Mouse (Mus musculus): ENCODE measurements around the gene Myl4. TPM values are rescaled to one million over a fixed set of nuclear protein-coding genes. Genes with fewer than 3 reads are reported as not detected.

The Myl4 gene
- total RNA-seq, 1 experiment, result 9.1 TPM

GRCm38 (mm10) chr11:104628566-104628965 is 78.1 kb downstream of the Myl4 start:
- DNase-seq (ENCODE audit: low read depth, low spot score), result no peak
- Histone ChIP-seq H3K4me3 (ENCODE audit: insufficient read depth in 1 of 2, low read depth in 1 of 2, low read length in 2 of 2, poor library complexity in 1 of 2, severe bottlenecking in 1 of 2) (no peak overlapping the region), H3K9me3 (ENCODE audit: control insufficient read depth, insufficient read depth, low read depth, low read length) (no peaks in the 10 kb centered on the region), H3K36me3 (ENCODE audit: control insufficient read depth, insufficient read depth, low read length, poor library complexity, severe bottlenecking) (no peaks in the 10 kb centered on the region), H3K27ac (ENCODE audit: insufficient read depth, low read depth, low read length, poor library complexity, severe bottlenecking) (no peak overlapping the region), H3K4me1 (ENCODE audit: control insufficient read depth in 2 of 2, insufficient read depth in 2 of 2, low read length in 2 of 2, poor library complexity in 1 of 2) (peaks cover 1 to 14% of the 10 kb centered on the region in 2 experiments; a peak in 3 of 4 replicates), H3K9ac (ENCODE audit: insufficient read depth, low read depth, low read length, poor library complexity, severe bottlenecking) (no peak overlapping the region)
- TF ChIP-seq MAFK (IDR thresholded peaks at IDR 0.05; ENCODE audit: insufficient read depth, low read depth, low read length), result no peak
- no peak for TF ChIP-seq ZNF384 (IDR thresholded peaks at IDR 0.05; ENCODE audit: low read depth, low read length)
- TF ChIP-seq HCFC1 (IDR thresholded peaks at IDR 0.05; ENCODE audit: borderline replicate concordance, insufficient read depth, low read length), result no peak
- TF ChIP-seq ZC3H11A (IDR thresholded peaks at IDR 0.05; ENCODE audit: borderline replicate concordance, low read depth, low read length), result no peak
- no peak for TF ChIP-seq CHD2 (IDR thresholded peaks at IDR 0.05; ENCODE audit: low read depth, low read length)
- in situ Hi-C loops (cut with MboI; ENCODE audit: low sequenced_read_pairs in 2 of 2, unreplicated experiment in 2 of 2), result no loop called here

- no peak overlapping the region for H3K27ac ChIP-seq (ENCODE audit: insufficient read depth, low read depth, low read length, poor library complexity, severe bottlenecking)
- peaks cover 0 to 5% of the 10 kb centered on the region in 2 experiments; a peak in 3 of 4 replicates for H3K4me1 ChIP-seq (ENCODE audit: control insufficient read depth in 2 of 2, insufficient read depth in 2 of 2, low read length in 2 of 2, poor library complexity in 1 of 2)
- no peak overlapping the region for H3K4me3 ChIP-seq (ENCODE audit: insufficient read depth in 1 of 2, low read depth in 1 of 2, low read length in 2 of 2, poor library complexity in 1 of 2, severe bottlenecking in 1 of 2)
- TF ChIP-seq MAFK (IDR thresholded peaks at IDR 0.05; ENCODE audit: insufficient read depth, low read depth, low read length) (no peak), CHD2 (IDR thresholded peaks at IDR 0.05; ENCODE audit: low read depth, low read length) (no peak), HCFC1 (IDR thresholded peaks at IDR 0.05; ENCODE audit: borderline replicate concordance, insufficient read depth, low read length) (no peak), ZC3H11A (IDR thresholded peaks at IDR 0.05; ENCODE audit: borderline replicate concordance, low read depth, low read length) (no peak), ZNF384 (IDR thresholded peaks at IDR 0.05; ENCODE audit: low read depth, low read length) (no peak)
- in situ Hi-C loops (cut with MboI; ENCODE audit: low sequenced_read_pairs in 2 of 2, unreplicated experiment in 2 of 2), result no loop called here
- no peak for DNase-seq (ENCODE audit: low read depth, low spot score)
- H3K9me3 ChIP-seq (ENCODE audit: control insufficient read depth, insufficient read depth, low read depth, low read length), result no peaks in the 10 kb centered on the region
- H3K9ac ChIP-seq (ENCODE audit: insufficient read depth, low read depth, low read length, poor library complexity, severe bottlenecking), result no peak overlapping the region
- no peaks in the 10 kb centered on the region for H3K36me3 ChIP-seq (ENCODE audit: control insufficient read depth, insufficient read depth, low read length, poor library complexity, severe bottlenecking)
Measured at GRCm38 (mm10) chr11:104630185-104630835, 79.8 kb downstream of the Myl4 start.

GRCm38 (mm10) chr11:104631306-104631705 is 80.8 kb downstream of the Myl4 start:
- in situ Hi-C loops (cut with MboI; ENCODE audit: low sequenced_read_pairs in 2 of 2, unreplicated experiment in 2 of 2), result no loop called here
- DNase-seq (ENCODE audit: low read depth, low spot score), result no peak
- H3K36me3 ChIP-seq (ENCODE audit: control insufficient read depth, insufficient read depth, low read length, poor library complexity, severe bottlenecking), result no peaks in the 10 kb centered on the region
- H3K4me1 ChIP-seq (ENCODE audit: control insufficient read depth in 2 of 2, insufficient read depth in 2 of 2, low read length in 2 of 2, poor library complexity in 1 of 2), result no peaks in the 10 kb centered on the region
- no peak overlapping the region for H3K9ac ChIP-seq (ENCODE audit: insufficient read depth, low read depth, low read length, poor library complexity, severe bottlenecking)
- no peak overlapping the region for H3K27ac ChIP-seq (ENCODE audit: insufficient read depth, low read depth, low read length, poor library complexity, severe bottlenecking)
- TF ChIP-seq CHD2 (IDR thresholded peaks at IDR 0.05; ENCODE audit: low read depth, low read length), result no peak
- no peak for TF ChIP-seq MAFK (IDR thresholded peaks at IDR 0.05; ENCODE audit: insufficient read depth, low read depth, low read length)
- TF ChIP-seq HCFC1 (IDR thresholded peaks at IDR 0.05; ENCODE audit: borderline replicate concordance, insufficient read depth, low read length), result no peak
- no peak for TF ChIP-seq ZNF384 (IDR thresholded peaks at IDR 0.05; ENCODE audit: low read depth, low read length)
- no peak for TF ChIP-seq ZC3H11A (IDR thresholded peaks at IDR 0.05; ENCODE audit: borderline replicate concordance, low read depth, low read length)
- no peak overlapping the region for H3K4me3 ChIP-seq (ENCODE audit: insufficient read depth in 1 of 2, low read depth in 1 of 2, low read length in 2 of 2, poor library complexity in 1 of 2, severe bottlenecking in 1 of 2)
- H3K9me3 ChIP-seq (ENCODE audit: control insufficient read depth, insufficient read depth, low read depth, low read length), result no peaks in the 10 kb centered on the region

GRCm38 (mm10) chr11:104637010-104637409 is 86.5 kb downstream of the Myl4 start:
- no peaks in the 10 kb centered on the region for H3K36me3 ChIP-seq (ENCODE audit: control insufficient read depth, insufficient read depth, low read length, poor library complexity, severe bottlenecking)
- no peaks in the 10 kb centered on the region for H3K4me1 ChIP-seq (ENCODE audit: control insufficient read depth in 2 of 2, insufficient read depth in 2 of 2, low read length in 2 of 2, poor library complexity in 1 of 2)
- no peak overlapping the region for H3K4me3 ChIP-seq (ENCODE audit: insufficient read depth in 1 of 2, low read depth in 1 of 2, low read length in 2 of 2, poor library complexity in 1 of 2, severe bottlenecking in 1 of 2)
- TF ChIP-seq ZNF384 (IDR thresholded peaks at IDR 0.05; ENCODE audit: low read depth, low read length) (no peak), ZC3H11A (IDR thresholded peaks at IDR 0.05; ENCODE audit: borderline replicate concordance, low read depth, low read length) (no peak), MAFK (IDR thresholded peaks at IDR 0.05; ENCODE audit: insufficient read depth, low read depth, low read length) (no peak), HCFC1 (IDR thresholded peaks at IDR 0.05; ENCODE audit: borderline replicate concordance, insufficient read depth, low read length) (no peak), CHD2 (IDR thresholded peaks at IDR 0.05; ENCODE audit: low read depth, low read length) (no peak)
- no peak for DNase-seq (ENCODE audit: low read depth, low spot score)
- in situ Hi-C loops (cut with MboI; ENCODE audit: low sequenced_read_pairs in 2 of 2, unreplicated experiment in 2 of 2), result no loop called here
- H3K27ac ChIP-seq (ENCODE audit: insufficient read depth, low read depth, low read length, poor library complexity, severe bottlenecking), result no peak overlapping the region
- no peak overlapping the region for H3K9ac ChIP-seq (ENCODE audit: insufficient read depth, low read depth, low read length, poor library complexity, severe bottlenecking)
- H3K9me3 ChIP-seq (ENCODE audit: control insufficient read depth, insufficient read depth, low read depth, low read length), result no peaks in the 10 kb centered on the region
